Mouse (Mus musculus) limb, embryonic 11.5 days (tissue): ENCODE data around the gene D930048N14Rik. TPM values are rescaled to one million over a fixed set of nuclear protein-coding genes. Genes with fewer than 3 reads are reported as not detected.
"Not testable (repeated sequence)": the region's sequence is repeated elsewhere in the genome, so short reads cannot be mapped to it uniquely, and the experiment has no call there.

Experiments used
- ATAC-seq: fragments of 200-750 bp; cut with Nextera tagmentation; 2 replicates; pipeline ENCODE4 v1.8.0; 2017; ENCODE audit warnings: low read depth; ENCODE audit not compliant: insufficient number of reproducible peaks, low FRiP score, low TSS enrichment
- DNase-seq: peaks from one replicate; pipeline ENCODE4 v3.0.0-alpha.2; 2015; ENCODE audit warnings: low spot score
- H3K27ac ChIP-seq: fragments of 300-500 bp; sonication (generic); replicated peaks from 2 replicates; pipeline ENCODE4 v1.5.1; 2014; ENCODE audit warnings: low read depth, mild to moderate bottlenecking, low read length
- H3K27me3 ChIP-seq: fragments of 300-500 bp; sonication (generic); 2 replicates; pipeline ENCODE4 v1.6.1; 2014; ENCODE audit warnings: mild to moderate bottlenecking, low read length, mixed read lengths; ENCODE audit not compliant: control insufficient read depth, insufficient read depth
- H3K36me3 ChIP-seq: fragments of 300-500 bp; sonication (generic); 2 replicates; pipeline ENCODE4 v1.6.1; 2014; ENCODE audit warnings: mild to moderate bottlenecking, low read length, moderate library complexity, mixed read lengths; ENCODE audit not compliant: control insufficient read depth, insufficient read depth
- H3K4me1 ChIP-seq: fragments of 300-500 bp; sonication (generic); 2 replicates; pipeline ENCODE4 v1.6.1; 2014; ENCODE audit warnings: low read length, mixed read lengths; ENCODE audit not compliant: control insufficient read depth, insufficient read depth
- H3K4me2 ChIP-seq: fragments of 300-500 bp; sonication (generic); 2 replicates; pipeline ENCODE4 v1.6.1; 2014; ENCODE audit warnings: low read depth, mild to moderate bottlenecking, moderate library complexity; ENCODE audit not compliant: severe bottlenecking
- H3K4me3 ChIP-seq: fragments of 300-500 bp; sonication (generic); 2 replicates; pipeline ENCODE4 v1.5.1; 2014; ENCODE audit warnings: low read depth, low read length
- H3K9ac ChIP-seq: fragments of 300-500 bp; sonication (generic); 2 replicates; pipeline ENCODE4 v1.6.1; 2014; ENCODE audit warnings: mild to moderate bottlenecking, low read length
- H3K9me3 ChIP-seq: fragments of 300-500 bp; sonication (generic); 2 replicates; pipeline ENCODE4 v1.6.1; 2016; ENCODE audit warnings: low read length; ENCODE audit not compliant: control insufficient read depth
- WGBS: fragments of 180-500 bp; shearing (Covaris S2); extraction: QIAGEN DNeasy Blood & Tissue Kit; methylation state at CpG from one replicate; pipeline ENCODE4 v1.1.7; 2014; 5-methylcytosine and 5-hydroxymethylcytosine counted together
- polyA plus RNA-seq: library from polyadenylated mRNA; unstranded; fragments of >200 nt; fragmentation: Nextera tagmentation; extraction: Ambion mirVana; gene quantifications from 2 replicates; pipeline ENCODE4 v1.2.1, GENCODE M21; 2014

The D930048N14Rik gene
- polyA plus RNA-seq, 1 experiment from 2014 or later = 2.5 TPM

DNA sequence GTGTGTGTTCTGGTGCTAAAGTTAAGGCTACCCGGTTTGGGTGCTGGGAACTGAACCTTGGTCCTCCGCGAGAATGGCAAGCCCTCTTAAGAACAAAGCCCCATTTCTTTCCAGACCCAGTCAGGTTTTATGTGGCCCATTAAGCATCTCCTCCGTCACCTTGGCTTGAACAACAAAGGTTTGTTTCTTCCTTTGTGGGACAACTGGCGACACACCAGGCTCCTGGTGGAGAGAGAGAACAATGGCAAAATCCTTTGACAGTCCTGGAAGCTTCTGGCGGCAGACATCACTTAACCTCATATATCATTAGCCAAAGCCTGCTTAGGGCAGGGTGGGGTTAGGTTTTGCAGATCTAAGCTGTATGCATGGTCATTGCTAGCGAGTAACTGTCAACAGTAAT, 11.9 kb downstream of the D930048N14Rik start:
- H3K4me3 ChIP-seq = no peak overlapping the region
- ATAC-seq = no peak
- no peak overlapping the region for H3K9ac ChIP-seq
- 82% methylated on average over 7 of the region's 7 CpGs for WGBS
- no peaks in the 10 kb centered on the region for H3K36me3 ChIP-seq
- H3K4me1 ChIP-seq = peaks cover 7% of the 10 kb centered on the region; the same call in 1 of the 2 replicates
- no peaks in the 10 kb centered on the region for H3K27me3 ChIP-seq
- H3K9me3 ChIP-seq = no peaks in the 10 kb centered on the region
- no peak overlapping the region for H3K4me2 ChIP-seq
- no peak overlapping the region for H3K27ac ChIP-seq
- DNase-seq = no peak

DNA sequence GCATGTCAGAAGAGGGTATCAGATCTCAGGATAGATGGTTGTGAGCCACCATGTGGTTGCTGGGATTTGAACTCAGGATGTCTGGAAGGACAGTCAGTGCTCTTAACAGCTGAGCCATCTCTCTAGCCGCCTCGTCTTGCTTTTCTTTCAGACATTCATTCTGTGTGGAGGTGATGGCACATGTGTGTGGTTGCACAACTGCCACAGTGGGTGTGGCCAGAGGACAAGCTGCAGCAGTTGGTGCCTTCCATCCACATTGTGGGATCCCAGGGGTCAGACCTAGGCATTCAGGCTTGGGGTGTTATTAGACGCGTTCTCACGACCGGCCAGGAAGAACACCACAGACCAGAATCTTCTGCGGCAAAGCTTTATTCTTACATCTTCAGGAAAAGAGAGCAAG, 14.0 kb downstream of the D930048N14Rik start:
- DNase-seq = not testable (repeated sequence)
- 93% methylated on average over 7 of the region's 7 CpGs for WGBS

DNA sequence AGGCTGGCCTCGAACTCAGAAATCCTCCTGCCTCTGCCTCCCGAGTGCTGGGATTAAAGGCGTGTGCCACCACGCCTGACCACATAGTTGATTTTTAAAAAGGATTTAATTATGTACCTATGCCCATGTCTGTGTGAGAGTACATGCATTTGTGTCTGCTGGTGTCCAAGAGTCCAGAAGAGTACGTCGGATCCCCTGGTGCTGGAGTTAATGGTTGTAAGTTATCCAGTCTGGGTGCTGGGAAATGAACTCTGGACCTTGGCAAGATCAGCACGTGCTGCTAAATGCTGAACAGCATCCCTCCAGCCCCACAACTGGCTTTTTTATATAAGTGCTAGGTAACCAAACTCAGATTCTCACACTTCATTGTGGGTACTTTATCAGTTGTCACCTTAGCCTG, 20.1 kb downstream of the D930048N14Rik start:
- no peaks in the 10 kb centered on the region for H3K9me3 ChIP-seq
- H3K4me1 ChIP-seq = no peaks in the 10 kb centered on the region
- H3K9ac ChIP-seq = no peak overlapping the region
- no peak overlapping the region for H3K4me3 ChIP-seq
- no peaks in the 10 kb centered on the region for H3K36me3 ChIP-seq
- no peak overlapping the region for H3K27ac ChIP-seq
- DNase-seq = no peak
- H3K27me3 ChIP-seq = no peaks in the 10 kb centered on the region
- 96% methylated on average over 7 of the region's 7 CpGs for WGBS
- no peak for ATAC-seq
- H3K4me2 ChIP-seq = no peak overlapping the region

More for the DNA sequence above, 14.0 kb downstream of the D930048N14Rik start:
- H3K36me3 ChIP-seq, ATAC-seq, H3K4me1 ChIP-seq, H3K27me3 ChIP-seq, H3K27ac ChIP-seq, H3K4me2 ChIP-seq, H3K9me3 ChIP-seq, H3K9ac ChIP-seq, H3K4me3 ChIP-seq: not testable (repeated sequence)

DNA sequence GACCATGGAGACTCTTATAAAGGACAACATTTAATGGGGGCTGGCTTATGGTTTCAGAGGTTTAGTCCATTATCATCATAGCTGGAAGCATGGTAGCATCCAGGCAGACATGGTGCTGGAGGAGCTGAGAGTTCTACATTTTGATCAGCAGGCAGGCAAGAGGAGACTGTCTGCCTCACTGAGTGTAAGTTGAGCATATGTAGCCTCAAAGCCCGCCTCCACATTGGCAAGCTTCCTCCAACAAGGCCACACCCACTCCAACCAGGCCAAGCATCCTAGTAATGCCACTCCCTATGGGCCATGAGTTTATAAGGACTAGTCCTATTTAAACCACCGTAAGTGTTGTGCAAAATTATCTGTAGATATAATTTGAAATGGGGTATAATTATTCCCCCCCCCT, 20.6 kb downstream of the D930048N14Rik start:
- Histone ChIP-seq H3K27ac (no peak overlapping the region), H3K4me3 (no peak overlapping the region), H3K9me3 (no peaks in the 10 kb centered on the region), H3K4me2 (no peak overlapping the region), H3K27me3 (no peaks in the 10 kb centered on the region), H3K9ac (no peak overlapping the region), H3K36me3 (no peaks in the 10 kb centered on the region), H3K4me1 (no peaks in the 10 kb centered on the region)
- DNase-seq (no peak), ATAC-seq (no peak)
- WGBS = 81% methylated on average over 2 of the region's 2 CpGs

DNA sequence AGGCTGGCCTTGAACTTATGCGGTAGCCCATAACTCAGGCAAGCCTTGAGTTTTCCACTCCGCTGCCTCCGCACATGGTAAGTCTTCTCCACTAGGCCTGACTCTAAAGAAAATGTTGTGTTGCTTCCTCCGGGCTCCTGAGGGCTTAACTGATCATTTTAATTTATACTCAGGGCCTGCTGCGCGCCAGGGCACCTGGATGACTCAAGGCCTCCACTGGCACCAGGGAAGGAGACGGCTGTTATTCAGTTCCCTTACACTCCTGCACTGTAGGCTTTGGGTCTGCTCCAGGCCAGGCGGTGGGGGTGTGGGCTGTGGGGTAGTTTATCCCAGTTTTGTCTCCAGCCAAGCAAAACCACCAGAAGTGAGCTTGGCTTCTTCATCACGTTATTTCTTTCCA, 22.5 kb downstream of the D930048N14Rik start:
- Histone ChIP-seq H3K36me3 (no peaks in the 10 kb centered on the region), H3K4me3 (no peak overlapping the region), H3K27ac (no peak overlapping the region), H3K4me2 (no peak overlapping the region), H3K9me3 (no peaks in the 10 kb centered on the region), H3K9ac (no peak overlapping the region), H3K27me3 (no peaks in the 10 kb centered on the region), H3K4me1 (no peaks in the 10 kb centered on the region)
- DNase-seq (no peak), ATAC-seq (no peak)
- 85% methylated on average over 9 of the region's 9 CpGs for WGBS

DNA sequence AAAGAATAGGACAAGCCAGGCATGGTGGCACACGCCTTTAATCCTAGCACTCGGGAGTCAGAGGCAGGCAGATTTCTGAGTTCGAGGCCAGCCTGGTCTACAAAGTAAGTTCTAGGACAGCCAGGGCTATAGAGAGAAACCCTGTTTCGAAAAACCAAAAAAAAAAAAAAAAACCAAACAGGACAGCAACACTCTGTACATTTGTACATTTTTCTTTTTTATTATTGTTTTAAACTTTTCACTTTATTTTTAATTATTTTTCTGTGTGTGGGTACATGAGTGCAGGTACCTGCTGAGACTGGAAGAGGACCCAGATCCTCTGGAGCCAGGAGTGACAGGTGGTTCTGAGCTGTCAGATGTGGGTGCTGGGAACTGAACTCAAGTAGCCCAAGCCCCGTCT, 24.6 kb downstream of the D930048N14Rik start:
- Histone ChIP-seq H3K27me3 (no peaks in the 10 kb centered on the region), H3K27ac (no peak overlapping the region), H3K9ac (no peak overlapping the region), H3K4me1 (no peaks in the 10 kb centered on the region), H3K36me3 (no peaks in the 10 kb centered on the region), H3K9me3 (no peaks in the 10 kb centered on the region), H3K4me3 (no peak overlapping the region), H3K4me2 (no peak overlapping the region)
- DNase-seq = no peak
- 80% methylated on average over 5 of the region's 5 CpGs for WGBS
- no peak for ATAC-seq

DNA sequence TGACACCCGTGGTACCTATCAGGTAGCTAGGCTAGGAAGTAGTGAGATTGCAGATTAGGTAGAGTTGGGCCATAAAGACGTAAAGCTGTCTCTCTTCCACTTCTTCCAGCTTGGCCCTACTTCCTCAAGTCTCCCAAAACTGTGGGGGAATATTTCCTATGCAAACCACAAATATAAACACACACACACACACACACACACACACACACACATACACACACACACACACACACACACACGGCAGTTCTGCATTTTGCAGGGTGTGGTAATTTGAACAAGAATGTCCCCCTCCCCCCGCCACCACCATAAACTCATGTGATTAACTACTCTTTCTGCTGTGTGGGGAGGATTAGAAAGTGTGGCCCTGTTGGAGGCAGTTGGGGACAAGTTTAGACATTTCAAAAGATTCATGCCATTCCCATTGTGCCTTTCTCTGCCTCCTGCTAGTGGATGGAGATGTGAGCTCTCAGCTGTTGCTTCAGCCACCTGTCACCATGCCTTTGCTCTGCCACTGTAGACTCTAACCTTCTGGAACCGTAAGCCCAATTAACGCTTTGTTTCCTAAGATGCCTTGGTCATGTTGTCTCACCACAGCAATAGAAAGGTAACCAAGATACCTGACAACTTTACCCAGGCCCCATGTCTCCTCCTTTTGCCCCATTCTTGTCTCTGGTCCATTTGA, 27.1 kb downstream of the D930048N14Rik start:
- ATAC-seq = no peak
- WGBS = 64% methylated on average over 6 of the region's 6 CpGs

DNA sequence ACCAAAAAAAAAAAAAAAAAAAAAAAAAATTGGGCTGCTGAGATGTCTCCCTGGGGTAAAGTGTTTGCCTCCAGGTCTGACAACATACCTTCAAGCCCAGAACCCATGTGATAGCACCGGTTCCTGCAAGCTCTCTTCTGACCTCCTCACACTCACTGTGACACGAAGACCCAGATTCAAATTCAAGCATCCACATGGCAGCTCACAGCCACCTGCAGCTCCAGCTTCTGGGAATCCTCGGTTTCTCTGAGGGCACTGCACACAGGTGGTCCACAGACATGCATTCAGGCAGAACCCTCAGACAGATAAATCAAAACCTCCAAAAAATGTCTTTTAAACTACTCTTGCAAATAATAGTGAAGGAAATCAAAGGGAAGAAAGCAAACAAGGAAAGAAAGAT, 28.7 kb downstream of the D930048N14Rik start:
- H3K27ac ChIP-seq = no peak overlapping the region
- H3K9ac ChIP-seq = no peak overlapping the region
- no peak overlapping the region for H3K4me2 ChIP-seq
- no peaks in the 10 kb centered on the region for H3K9me3 ChIP-seq
- no peak overlapping the region for H3K4me3 ChIP-seq
- H3K4me1 ChIP-seq = no peaks in the 10 kb centered on the region
- 77% methylated on average over 3 of the region's 3 CpGs for WGBS
- H3K36me3 ChIP-seq = no peaks in the 10 kb centered on the region
- DNase-seq (no peak), ATAC-seq (no peak)
- no peaks in the 10 kb centered on the region for H3K27me3 ChIP-seq

More for the DNA sequence above, 27.1 kb downstream of the D930048N14Rik start:
- Histone ChIP-seq H3K36me3 (no peaks in the 10 kb centered on the region), H3K9me3 (no peaks in the 10 kb centered on the region), H3K4me1 (no peaks in the 10 kb centered on the region), H3K27ac (no peak overlapping the region), H3K4me2 (no peak overlapping the region), H3K27me3 (no peaks in the 10 kb centered on the region), H3K9ac (no peak overlapping the region), H3K4me3 (no peak overlapping the region)
- DNase-seq = no peak
